Mouse (Mus musculus): ENCODE measurements around the gene Zfp1. TPM values are rescaled to one million over a fixed set of nuclear protein-coding genes. Genes with fewer than 3 reads are reported as not detected.

The Zfp1 gene
- 20.5 and 23.1 TPM in 2 replicates for polyA plus RNA-seq (2015; fragmentation: Nextera tagmentation; extraction: Ambion mirVana)

DNA sequence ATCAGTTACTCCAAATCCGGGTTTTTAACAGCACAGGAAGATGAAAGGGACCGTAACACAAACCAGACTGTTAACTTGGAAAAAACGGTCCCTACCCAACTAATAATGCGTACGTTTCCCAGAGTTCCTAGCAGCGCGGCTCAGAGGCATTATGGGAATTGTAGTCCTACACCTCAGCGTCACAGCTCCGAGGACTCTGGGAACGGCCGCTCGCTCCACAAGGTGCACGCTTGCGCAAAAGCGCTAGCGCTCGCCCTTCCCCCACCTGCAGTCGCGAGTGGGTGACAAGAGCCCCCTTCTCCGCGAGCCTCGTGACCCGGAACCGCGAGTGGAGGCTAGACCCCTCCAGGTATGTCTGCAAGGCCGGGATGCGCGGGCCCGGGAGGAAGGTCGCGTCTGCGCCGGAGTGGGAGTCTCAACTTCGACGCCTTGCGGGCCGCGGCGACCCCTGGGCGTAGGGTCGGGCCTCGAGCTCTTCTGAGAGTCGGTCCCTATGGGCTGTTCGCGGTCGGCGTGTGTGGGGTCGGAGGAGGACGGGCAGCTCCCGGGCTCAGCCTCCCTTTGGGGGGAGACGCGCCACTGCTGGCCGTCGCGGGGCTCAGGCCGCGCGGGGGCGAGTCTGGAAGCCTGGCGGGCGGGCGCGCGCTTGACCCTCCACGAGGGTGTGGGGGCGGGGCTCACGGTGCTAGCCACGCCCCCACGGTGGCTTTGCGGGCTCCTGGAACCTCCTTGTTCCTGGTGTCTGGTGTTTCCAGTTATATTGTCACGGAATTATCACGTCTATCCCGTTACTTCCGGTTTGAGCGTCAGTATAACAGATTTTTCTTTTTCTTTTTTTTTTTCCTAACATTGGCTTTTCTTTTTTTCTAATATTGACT is at the start of gene Zfp1:
Gene Zfp1, plus strand, starts transcription at position 138 of the 878 bp plus-strand sequence.
- Histone ChIP-seq H3K4me3 (ENCODE audit: low read length) (peak within 1 kb of the TSS; percentile 90), H3K4me2 (replicated peaks; ENCODE audit: low read depth, low read length) (peak within 1 kb of the TSS; percentile 67), H3K9ac (replicated peaks; ENCODE audit: low read length) (peak within 1 kb of the TSS; percentile 98), H3K9me3 (ENCODE audit: low read length) (no peaks in the 10 kb centered on the region), H3K27ac (ENCODE audit: low read length) (peak within 1 kb of the TSS; percentile 98), H3K36me3 (ENCODE audit: insufficient read depth, low read length) (no peaks in the 10 kb centered on the region), H3K27me3 (ENCODE audit: insufficient read depth, low read length) (no peaks in the 10 kb centered on the region), H3K4me1 (ENCODE audit: insufficient read depth, low read length) (peaks cover 10% of the 10 kb centered on the region)
- WGBS = under 1% methylated on average over 75 of the region's 75 CpGs
- ATAC-seq (ENCODE audit: low FRiP score, low TSS enrichment) = peak; percentile 98

DNA sequence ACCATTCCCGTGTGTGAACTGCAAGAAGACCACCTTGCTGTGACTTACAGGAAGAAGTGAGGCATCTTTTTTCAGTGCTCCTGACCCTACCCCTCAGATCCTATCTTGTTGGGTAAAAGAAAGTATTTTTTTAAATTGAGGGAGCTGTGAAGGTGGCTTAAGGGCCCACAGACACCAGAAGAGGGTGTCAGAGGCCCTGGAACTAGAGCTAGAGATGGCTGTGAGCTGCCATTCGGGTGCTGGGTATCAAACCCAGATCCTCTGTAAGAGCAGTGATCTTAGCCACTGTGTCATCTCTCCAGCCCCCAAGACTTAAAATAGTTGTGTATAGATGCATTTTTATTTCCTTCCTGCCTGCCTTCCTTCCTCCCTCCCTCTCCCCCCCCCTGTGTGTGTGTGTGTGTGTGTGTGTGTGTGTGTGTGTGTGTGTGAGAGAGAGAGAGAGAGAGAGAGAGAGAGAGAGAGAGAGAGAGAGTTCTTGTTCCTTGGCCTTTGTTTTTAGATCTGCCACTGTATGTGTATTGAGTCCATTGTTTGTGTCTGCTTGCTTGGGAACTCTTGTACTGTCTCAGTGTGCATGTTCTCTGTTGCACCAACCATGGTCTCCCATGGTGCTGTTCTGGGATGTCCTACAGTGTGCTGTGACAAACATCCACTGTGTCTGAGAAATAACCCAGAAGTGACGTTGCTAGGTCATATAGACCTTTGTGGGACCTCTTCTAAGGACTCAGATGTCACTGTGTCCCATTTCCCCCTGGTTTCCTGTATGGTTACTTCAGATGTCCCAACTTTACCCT is 49.0 kb upstream of the Zfp1 start:
- no peak for ATAC-seq (ENCODE audit: low FRiP score, low TSS enrichment)
- 81% methylated on average over 3 of the region's 3 CpGs for WGBS
- no peak overlapping the region for H3K27ac ChIP-seq (ENCODE audit: low read length)
- H3K9ac ChIP-seq (replicated peaks; ENCODE audit: low read length) = no peak overlapping the region
- no peak overlapping the region for H3K4me2 ChIP-seq (replicated peaks; ENCODE audit: low read depth, low read length)
- no peaks in the 10 kb centered on the region for H3K9me3 ChIP-seq (ENCODE audit: low read length)
- no peaks in the 10 kb centered on the region for H3K36me3 ChIP-seq (ENCODE audit: insufficient read depth, low read length)
- peaks cover 48% of the 10 kb centered on the region for H3K4me1 ChIP-seq (ENCODE audit: insufficient read depth, low read length)
- H3K27me3 ChIP-seq (ENCODE audit: insufficient read depth, low read length) = no peaks in the 10 kb centered on the region
- H3K4me3 ChIP-seq (ENCODE audit: low read length) = no peak overlapping the region

DNA sequence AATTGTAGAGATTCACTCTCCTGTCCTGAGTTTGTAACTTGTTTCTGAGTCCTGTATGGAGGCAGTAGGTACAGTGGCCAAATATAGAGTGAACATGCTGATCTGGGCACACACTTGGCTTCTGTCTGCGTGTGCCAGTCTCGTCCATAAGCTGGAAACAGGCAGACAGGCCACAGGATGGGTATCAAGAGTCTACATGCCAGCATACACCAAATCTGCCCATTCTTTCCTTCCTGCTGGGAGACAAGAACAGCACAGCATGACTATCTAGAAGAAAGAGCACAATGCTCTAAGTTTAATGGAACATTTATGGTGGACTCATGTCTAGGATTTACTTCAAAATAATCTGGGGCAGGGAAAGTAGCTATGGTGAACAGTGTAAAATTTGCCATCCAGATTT is 48.2 kb upstream of the Zfp1 start:
- no peak overlapping the region for H3K9ac ChIP-seq (replicated peaks; ENCODE audit: low read length)
- ATAC-seq (ENCODE audit: low FRiP score, low TSS enrichment) = no peak
- no peaks in the 10 kb centered on the region for H3K9me3 ChIP-seq (ENCODE audit: low read length)
- no peaks in the 10 kb centered on the region for H3K27me3 ChIP-seq (ENCODE audit: insufficient read depth, low read length)
- no peaks in the 10 kb centered on the region for H3K36me3 ChIP-seq (ENCODE audit: insufficient read depth, low read length)
- H3K4me1 ChIP-seq (ENCODE audit: insufficient read depth, low read length) = peaks cover 54% of the 10 kb centered on the region
- no peak overlapping the region for H3K4me3 ChIP-seq (ENCODE audit: low read length)
- WGBS = 92% methylated on average over 2 of the region's 2 CpGs
- peak overlapping the region; percentile 92; the same call in 1 of the 2 replicates for H3K27ac ChIP-seq (ENCODE audit: low read length)
- H3K4me2 ChIP-seq (replicated peaks; ENCODE audit: low read depth, low read length) = no peak overlapping the region

DNA sequence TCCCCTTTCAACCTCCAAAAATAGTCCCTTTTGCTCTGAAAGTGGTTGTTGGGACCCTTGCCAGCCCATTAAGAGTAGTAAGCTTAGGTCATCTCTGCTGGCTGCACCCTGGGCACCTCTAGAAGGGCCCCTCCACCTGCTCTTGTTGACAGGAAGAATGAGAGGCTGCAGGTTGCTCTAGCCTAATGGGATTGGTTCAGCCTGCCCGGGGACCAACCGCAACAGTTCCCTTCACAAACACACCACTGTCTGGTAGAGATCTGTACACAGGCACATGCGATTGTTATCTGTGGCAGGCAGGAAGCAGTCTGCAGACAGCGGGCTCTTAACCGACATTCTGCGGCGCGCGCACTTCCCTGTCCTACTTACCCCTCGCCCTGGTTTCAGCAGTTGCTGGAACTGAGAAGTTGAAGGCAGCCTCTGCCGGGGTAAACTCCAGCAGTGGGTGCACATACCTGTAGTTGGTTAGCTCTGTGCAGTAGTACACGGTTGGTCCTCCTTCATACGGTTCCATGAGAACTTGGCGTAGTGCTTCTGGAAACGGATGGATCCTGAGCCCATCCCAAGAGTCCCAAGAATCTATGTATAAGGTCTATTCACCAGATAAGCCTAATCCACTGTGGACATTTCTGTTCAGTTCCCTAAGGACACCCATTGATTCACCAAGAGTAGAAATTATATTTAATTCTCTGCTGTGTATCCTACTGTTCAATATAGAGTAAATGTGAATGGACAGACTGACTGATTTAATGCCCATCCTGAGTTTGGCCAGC is 47.3 kb upstream of the Zfp1 start:
- Histone ChIP-seq H3K9ac (replicated peaks; ENCODE audit: low read length) (no peak overlapping the region), H3K4me3 (ENCODE audit: low read length) (no peak overlapping the region), H3K9me3 (ENCODE audit: low read length) (no peaks in the 10 kb centered on the region), H3K27me3 (ENCODE audit: insufficient read depth, low read length) (no peaks in the 10 kb centered on the region), H3K27ac (ENCODE audit: low read length) (peak overlapping the region; percentile 92), H3K36me3 (ENCODE audit: insufficient read depth, low read length) (no peaks in the 10 kb centered on the region), H3K4me1 (ENCODE audit: insufficient read depth, low read length) (peaks cover 58% of the 10 kb centered on the region), H3K4me2 (replicated peaks; ENCODE audit: low read depth, low read length) (peak overlapping the region; percentile 7; the same call in 1 of the 2 replicates)
- ATAC-seq (ENCODE audit: low FRiP score, low TSS enrichment) = peak; percentile 69
- WGBS = 72% methylated on average over 15 of the region's 15 CpGs

DNA sequence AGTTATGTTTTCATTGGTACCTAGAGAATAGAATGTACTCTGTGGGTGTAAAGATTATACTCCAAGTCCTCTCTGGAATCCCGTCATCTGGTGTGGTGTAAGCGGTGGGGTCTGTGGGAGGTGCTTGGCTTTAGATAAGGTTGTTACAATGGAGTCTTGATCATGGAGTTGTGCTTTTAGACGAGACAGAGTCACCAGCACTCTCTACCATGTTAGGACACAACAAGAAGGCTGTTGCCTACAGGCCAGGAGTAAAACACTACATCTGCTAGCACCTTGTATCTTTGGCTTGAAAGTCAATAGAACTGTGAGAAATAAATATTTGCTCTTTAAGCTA is 46.7 kb upstream of the Zfp1 start:
- no peak overlapping the region for H3K4me2 ChIP-seq (replicated peaks; ENCODE audit: low read depth, low read length)
- H3K4me3 ChIP-seq (ENCODE audit: low read length) = no peak overlapping the region
- H3K36me3 ChIP-seq (ENCODE audit: insufficient read depth, low read length) = no peaks in the 10 kb centered on the region
- H3K9me3 ChIP-seq (ENCODE audit: low read length) = no peaks in the 10 kb centered on the region
- WGBS = 45% methylated on average over 3 of the region's 3 CpGs
- H3K4me1 ChIP-seq (ENCODE audit: insufficient read depth, low read length) = peaks cover 58% of the 10 kb centered on the region
- H3K27me3 ChIP-seq (ENCODE audit: insufficient read depth, low read length) = no peaks in the 10 kb centered on the region
- peak overlapping the region; percentile 92 for H3K27ac ChIP-seq (ENCODE audit: low read length)
- no peak overlapping the region for H3K9ac ChIP-seq (replicated peaks; ENCODE audit: low read length)
- no peak for ATAC-seq (ENCODE audit: low FRiP score, low TSS enrichment)

DNA sequence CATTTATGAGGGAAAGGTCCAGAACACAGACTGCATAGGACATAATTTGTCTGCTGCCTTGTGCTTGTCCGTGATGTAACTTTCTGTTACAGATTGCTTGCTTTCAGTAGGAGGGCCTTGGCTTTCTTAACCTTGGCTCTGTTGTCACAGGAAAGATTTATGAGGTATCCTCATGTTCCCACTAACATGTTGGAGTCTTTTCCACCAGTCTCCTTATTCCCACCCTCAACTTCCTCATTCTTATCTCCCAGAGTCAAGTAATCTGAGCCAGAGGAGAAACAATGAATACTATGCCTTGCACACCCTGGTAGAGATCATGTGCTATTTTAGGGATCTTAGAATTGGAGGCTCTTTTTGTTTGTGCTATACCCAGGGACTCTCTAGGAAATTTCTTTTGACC is 45.9 kb upstream of the Zfp1 start:
- Histone ChIP-seq H3K9ac (replicated peaks; ENCODE audit: low read length) (no peak overlapping the region), H3K27ac (ENCODE audit: low read length) (peak overlapping the region; percentile 92), H3K4me3 (ENCODE audit: low read length) (no peak overlapping the region), H3K4me2 (replicated peaks; ENCODE audit: low read depth, low read length) (0 out of 2 replicates have a peak overlapping the region, but pooled peaks have one; percentile 9), H3K4me1 (ENCODE audit: insufficient read depth, low read length) (peaks cover 58% of the 10 kb centered on the region), H3K36me3 (ENCODE audit: insufficient read depth, low read length) (no peaks in the 10 kb centered on the region), H3K9me3 (ENCODE audit: low read length) (no peaks in the 10 kb centered on the region), H3K27me3 (ENCODE audit: insufficient read depth, low read length) (no peaks in the 10 kb centered on the region)
- 4% methylated on average over 1 of the region's 1 CpGs for WGBS
- peak; percentile 88 for ATAC-seq (ENCODE audit: low FRiP score, low TSS enrichment)

DNA sequence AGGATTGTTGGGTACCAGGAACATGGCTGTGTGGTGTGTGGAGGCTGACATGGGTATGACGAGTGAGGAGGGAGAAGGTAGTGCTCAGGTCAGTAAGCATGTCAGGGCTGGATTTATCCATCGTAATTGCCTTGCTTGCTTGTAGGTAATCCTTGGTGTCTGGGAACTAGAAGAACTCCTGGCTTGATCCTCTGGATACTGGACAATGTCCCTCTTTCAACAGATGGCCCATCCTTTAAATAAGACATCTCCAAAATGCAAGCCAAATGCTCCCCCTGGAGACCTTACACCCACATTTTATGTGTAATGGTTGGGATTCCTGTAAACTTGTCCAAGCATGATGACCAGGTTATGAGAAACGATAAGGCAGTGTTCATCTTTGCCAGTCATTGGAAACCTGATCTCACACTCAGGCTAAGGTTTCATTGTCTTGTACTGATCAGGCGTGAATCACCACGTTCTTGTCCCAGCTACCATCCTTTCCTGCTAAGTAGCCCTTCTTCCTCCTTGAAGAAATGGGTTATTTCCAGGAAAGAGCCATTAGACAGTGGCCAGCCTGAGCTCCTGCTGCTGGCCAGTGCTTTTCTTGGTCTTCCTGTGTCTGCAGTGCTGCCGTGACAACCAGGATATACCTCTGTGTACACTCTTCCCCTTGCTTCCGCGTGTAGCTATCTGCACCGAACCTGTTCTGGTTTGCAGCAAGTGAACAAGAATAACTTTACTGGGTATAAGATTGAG is 43.3 kb upstream of the Zfp1 start:
- no peak overlapping the region for H3K27ac ChIP-seq (ENCODE audit: low read length)
- H3K4me1 ChIP-seq (ENCODE audit: insufficient read depth, low read length) = peaks cover 39% of the 10 kb centered on the region
- no peak for ATAC-seq (ENCODE audit: low FRiP score, low TSS enrichment)
- no peak overlapping the region for H3K9ac ChIP-seq (replicated peaks; ENCODE audit: low read length)
- no peak overlapping the region for H3K4me2 ChIP-seq (replicated peaks; ENCODE audit: low read depth, low read length)
- WGBS = 60% methylated on average over 9 of the region's 9 CpGs
- H3K27me3 ChIP-seq (ENCODE audit: insufficient read depth, low read length) = no peaks in the 10 kb centered on the region
- H3K4me3 ChIP-seq (ENCODE audit: low read length) = no peak overlapping the region
- no peaks in the 10 kb centered on the region for H3K36me3 ChIP-seq (ENCODE audit: insufficient read depth, low read length)
- H3K9me3 ChIP-seq (ENCODE audit: low read length) = no peaks in the 10 kb centered on the region

DNA sequence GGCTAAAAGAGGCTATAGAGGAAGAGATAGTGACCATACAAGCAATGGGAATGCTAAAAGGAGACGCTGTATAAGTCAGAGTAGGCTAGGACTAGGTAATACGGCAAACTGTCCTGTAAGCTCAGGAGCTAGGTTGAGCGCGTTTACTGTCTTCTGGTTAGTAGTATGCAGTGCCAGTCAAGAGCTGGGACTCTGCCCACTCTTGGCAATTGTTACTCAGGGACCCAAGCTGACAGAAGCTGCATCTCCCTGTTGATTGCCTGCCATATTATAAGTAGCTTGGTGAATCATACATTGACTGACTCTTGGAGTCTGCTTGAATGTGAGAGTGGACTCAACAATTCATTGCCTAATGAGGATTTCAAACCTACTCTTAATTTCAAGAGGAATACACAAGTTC is 41.2 kb upstream of the Zfp1 start:
- no peak overlapping the region for H3K4me3 ChIP-seq (ENCODE audit: low read length)
- H3K27me3 ChIP-seq (ENCODE audit: insufficient read depth, low read length) = no peaks in the 10 kb centered on the region
- WGBS = 97% methylated on average over 4 of the region's 4 CpGs
- no peak for ATAC-seq (ENCODE audit: low FRiP score, low TSS enrichment)
- H3K4me2 ChIP-seq (replicated peaks; ENCODE audit: low read depth, low read length) = no peak overlapping the region
- peaks cover 20% of the 10 kb centered on the region for H3K4me1 ChIP-seq (ENCODE audit: insufficient read depth, low read length)
- H3K27ac ChIP-seq (ENCODE audit: low read length) = no peak overlapping the region
- no peak overlapping the region for H3K9ac ChIP-seq (replicated peaks; ENCODE audit: low read length)
- H3K36me3 ChIP-seq (ENCODE audit: insufficient read depth, low read length) = no peaks in the 10 kb centered on the region
- H3K9me3 ChIP-seq (ENCODE audit: low read length) = no peaks in the 10 kb centered on the region

DNA sequence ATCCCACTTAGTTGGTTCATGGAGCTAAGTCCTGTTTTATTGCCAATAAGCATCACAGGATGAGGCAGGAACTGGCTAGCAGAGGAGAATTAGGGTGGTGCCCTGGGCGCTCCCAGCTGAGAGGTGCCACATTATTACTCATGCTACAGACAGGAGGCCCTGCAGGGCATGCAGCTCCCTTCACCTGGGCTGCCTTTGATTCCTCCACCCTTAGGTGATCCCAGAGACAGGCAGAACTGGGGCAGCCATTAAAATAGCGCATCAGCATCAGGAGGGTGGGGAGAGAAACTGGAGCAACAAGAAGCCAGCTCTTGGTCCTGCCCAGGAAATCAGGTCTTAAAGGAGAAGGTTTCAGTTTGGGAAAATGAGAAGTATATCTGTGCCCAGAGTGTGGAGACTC is 38.2 kb upstream of the Zfp1 start:
- peaks cover 3% of the 10 kb centered on the region; the same call in 1 of the 2 replicates for H3K4me1 ChIP-seq (ENCODE audit: insufficient read depth, low read length)
- no peak for ATAC-seq (ENCODE audit: low FRiP score, low TSS enrichment)

More for the DNA sequence above, 38.2 kb upstream of the Zfp1 start:
- Histone ChIP-seq H3K4me3 (ENCODE audit: low read length) (no peak overlapping the region), H3K4me2 (replicated peaks; ENCODE audit: low read depth, low read length) (no peak overlapping the region), H3K27me3 (ENCODE audit: insufficient read depth, low read length) (no peaks in the 10 kb centered on the region), H3K9me3 (ENCODE audit: low read length) (no peaks in the 10 kb centered on the region), H3K36me3 (ENCODE audit: insufficient read depth, low read length) (no peaks in the 10 kb centered on the region), H3K9ac (replicated peaks; ENCODE audit: low read length) (no peak overlapping the region), H3K27ac (ENCODE audit: low read length) (no peak overlapping the region)
- WGBS = 82% methylated on average over 2 of the region's 2 CpGs

Measured in kidney, embryonic 16.5 days (tissue).